Mouse (Mus musculus) midbrain, embryonic 14.5 days (tissue): Measurements from ENCODE around the gene Dnajc1. TPM values are rescaled to one million over a fixed set of nuclear protein-coding genes. Genes with fewer than 3 reads are reported as not detected.

ENCODE experiments used
- ATAC-seq: fragments of 200-750 bp; cut with Nextera tagmentation; 2 replicates; pipeline ENCODE4 v1.8.0; 2017; ENCODE audit warnings: moderate number of reproducible peaks, moderate library complexity; ENCODE audit not compliant: low FRiP score, low TSS enrichment
- DNase-seq: peaks from one replicate; pipeline ENCODE4 v3.0.0-alpha.2; 2015
- H3K27ac ChIP-seq: fragments of 300-500 bp; sonication (generic); replicated peaks from 2 replicates; pipeline ENCODE4 v1.5.1; 2014; ENCODE audit warnings: mild to moderate bottlenecking, low read depth, low read length, moderate library complexity
- H3K27me3 ChIP-seq: fragments of 300-500 bp; sonication (generic); 2 replicates; pipeline ENCODE4 v1.6.1; 2014; ENCODE audit warnings: low read length, control low read depth, mixed read lengths; ENCODE audit not compliant: control insufficient read depth, insufficient read depth
- H3K36me3 ChIP-seq: fragments of 300-500 bp; sonication (generic); 2 replicates; pipeline ENCODE4 v1.6.1; 2014; ENCODE audit warnings: low read length, control low read depth; ENCODE audit not compliant: control insufficient read depth, insufficient read depth
- H3K4me1 ChIP-seq: fragments of 300-500 bp; sonication (generic); 2 replicates; pipeline ENCODE4 v1.6.1; 2014; ENCODE audit warnings: mild to moderate bottlenecking, antibody characterized with exemption, low read length, control low read depth; ENCODE audit not compliant: control insufficient read depth, insufficient read depth
- H3K4me2 ChIP-seq: fragments of 300-500 bp; sonication (generic); 2 replicates; pipeline ENCODE4 v1.6.1; 2014; ENCODE audit warnings: mild to moderate bottlenecking, low read length, moderate library complexity
- H3K4me3 ChIP-seq: fragments of 300-500 bp; sonication (generic); replicated peaks from 2 replicates; pipeline ENCODE4 v1.5.1; 2014; ENCODE audit warnings: low read depth, low read length
- H3K9ac ChIP-seq: fragments of 300-500 bp; sonication (generic); replicated peaks from 2 replicates; pipeline ENCODE4 v1.6.1; 2014; ENCODE audit warnings: mild to moderate bottlenecking, low read length, moderate library complexity
- H3K9me3 ChIP-seq: fragments of 300-500 bp; sonication (generic); 2 replicates; pipeline ENCODE4 v1.6.1; 2016; ENCODE audit warnings: low read length, control low read depth, mixed read lengths; ENCODE audit not compliant: control insufficient read depth
- WGBS: fragments of 180-500 bp; shearing (Covaris S2); extraction: QIAGEN DNeasy Blood & Tissue Kit; methylation state at CpG from one replicate; pipeline ENCODE4 v1.1.7; 2014; 5-methylcytosine and 5-hydroxymethylcytosine counted together
- polyA plus RNA-seq: library from polyadenylated mRNA; unstranded; fragments of >200 nt; fragmentation: Nextera tagmentation; extraction: Ambion mirVana; gene quantifications from 2 replicates; pipeline ENCODE4 v1.2.1, GENCODE M21; 2014

Gene Dnajc1
- polyA plus RNA-seq, 1 experiment from 2014 or later = 22.2 TPM

DNA sequence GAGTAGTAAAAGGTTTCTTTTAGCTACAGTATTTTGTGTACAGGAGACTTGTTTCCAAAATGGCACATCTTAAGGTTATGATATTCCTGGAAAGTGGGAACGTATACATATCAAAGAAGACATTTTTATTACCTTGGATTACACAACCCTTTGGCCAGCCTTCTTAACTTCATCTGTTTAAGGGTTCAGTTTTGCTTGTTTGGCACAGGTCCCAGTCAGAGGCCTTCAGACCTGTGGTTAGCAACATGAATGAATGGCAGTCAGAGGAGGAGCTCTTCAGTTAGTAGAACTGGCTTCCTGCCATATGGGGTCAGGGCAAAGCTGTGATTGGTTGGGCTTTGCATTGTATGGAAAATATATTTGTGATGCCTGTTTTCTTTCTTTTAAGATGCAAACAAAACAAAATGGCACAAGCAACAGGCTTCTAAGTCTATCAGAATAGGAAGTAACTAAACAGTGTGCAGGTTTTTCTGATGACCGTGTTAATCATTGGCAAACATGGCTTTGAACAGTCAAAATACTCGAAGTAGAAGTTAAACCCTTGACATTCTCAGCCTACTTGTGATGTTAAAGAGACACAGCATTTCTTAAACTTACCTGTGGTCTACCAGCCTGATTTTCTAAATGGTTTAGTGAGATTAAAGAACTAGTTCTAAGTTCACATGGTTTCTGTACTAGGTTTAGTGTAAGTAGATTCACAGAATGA is 196.8 kb downstream of the Dnajc1 start:
- H3K4me1 ChIP-seq = no peaks in the 10 kb centered on the region
- H3K4me2 ChIP-seq = no peak overlapping the region
- no peak overlapping the region for H3K4me3 ChIP-seq
- H3K27ac ChIP-seq = no peak overlapping the region
- peaks cover 12% of the 10 kb centered on the region; the same call in 1 of the 2 replicates for H3K36me3 ChIP-seq
- 88% methylated on average over 3 of the region's 3 CpGs for WGBS
- no peaks in the 10 kb centered on the region for H3K9me3 ChIP-seq
- ATAC-seq (no peak), DNase-seq (peak; percentile 50)
- no peak overlapping the region for H3K9ac ChIP-seq
- no peaks in the 10 kb centered on the region for H3K27me3 ChIP-seq

DNA sequence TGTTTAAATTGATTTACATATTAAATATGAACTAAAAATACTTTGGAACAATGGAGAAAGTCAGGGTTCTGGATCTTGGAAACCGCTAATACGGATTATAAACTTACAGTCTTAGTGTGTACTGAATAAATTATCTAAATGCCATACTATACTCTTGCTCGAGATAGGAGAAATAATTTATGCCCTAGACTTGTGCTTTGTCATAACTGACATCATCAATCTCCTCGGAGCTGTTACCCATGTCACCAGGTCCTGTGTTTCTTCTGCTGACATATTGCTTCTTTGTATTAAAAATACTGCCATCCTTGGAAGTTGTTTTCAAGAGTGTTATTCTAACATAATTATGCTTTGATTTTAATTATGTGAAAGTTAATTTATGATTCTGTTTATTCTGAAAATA is 197.3 kb downstream of the Dnajc1 start:
- no peak overlapping the region for H3K27ac ChIP-seq
- 85% methylated on average over 4 of the region's 4 CpGs for WGBS
- ATAC-seq (no peak), DNase-seq (no peak)
- H3K27me3 ChIP-seq = no peaks in the 10 kb centered on the region
- H3K9me3 ChIP-seq = no peaks in the 10 kb centered on the region
- peaks cover 12% of the 10 kb centered on the region; the same call in 1 of the 2 replicates for H3K36me3 ChIP-seq
- H3K4me1 ChIP-seq = no peaks in the 10 kb centered on the region
- no peak overlapping the region for H3K4me2 ChIP-seq
- H3K4me3 ChIP-seq = no peak overlapping the region
- no peak overlapping the region for H3K9ac ChIP-seq

DNA sequence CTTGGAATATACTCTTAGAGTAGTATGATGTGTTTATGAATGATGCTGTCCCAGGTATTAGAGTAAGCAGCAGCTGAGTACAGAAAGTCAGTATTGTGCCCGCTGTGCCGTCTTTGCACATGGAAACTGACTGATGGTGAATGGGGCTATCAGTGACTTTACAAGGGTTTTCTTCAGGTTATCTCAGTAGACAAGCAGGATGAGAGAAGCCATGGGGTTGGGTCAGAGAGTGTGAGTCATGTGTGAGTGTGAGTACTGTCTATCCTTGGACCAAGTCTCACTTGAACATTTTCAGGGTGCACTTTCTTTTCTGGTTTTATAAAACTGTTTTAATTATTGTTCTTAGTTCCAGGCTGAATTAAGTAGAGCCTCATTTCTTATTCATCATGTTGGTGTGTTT is 204.3 kb downstream of the Dnajc1 start:
- no peak for ATAC-seq

DNA sequence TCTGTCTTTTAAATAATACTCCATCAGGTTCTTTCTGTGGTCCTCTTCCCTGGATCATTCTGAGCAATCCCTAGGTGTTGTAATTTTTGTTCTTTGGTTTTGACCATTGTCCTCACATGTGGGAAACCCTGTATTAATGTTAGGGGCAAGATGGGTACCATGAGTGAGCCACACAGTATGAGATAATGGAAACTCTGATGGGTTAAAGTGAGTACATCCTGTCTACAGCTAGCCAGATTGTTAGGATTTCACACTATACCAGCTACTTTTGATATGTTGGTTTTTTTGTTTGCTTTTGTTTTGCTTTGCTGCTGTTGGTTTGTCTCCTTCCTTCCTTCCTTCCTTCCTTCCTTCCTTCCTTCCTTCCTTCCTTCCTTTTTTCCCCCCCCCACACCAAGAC is 209.6 kb downstream of the Dnajc1 start:
- Histone ChIP-seq H3K4me1 (no peaks in the 10 kb centered on the region), H3K9ac (no peak overlapping the region), H3K9me3 (no peaks in the 10 kb centered on the region), H3K27ac (no peak overlapping the region), H3K4me3 (no peak overlapping the region), H3K27me3 (no peaks in the 10 kb centered on the region), H3K36me3 (peaks cover 21% of the 10 kb centered on the region), H3K4me2 (no peak overlapping the region)
- DNase-seq (no peak), ATAC-seq (no peak)

More for the DNA sequence above, 204.3 kb downstream of the Dnajc1 start:
- Histone ChIP-seq H3K36me3 (peaks cover 32% of the 10 kb centered on the region), H3K9ac (no peak overlapping the region), H3K4me1 (no peaks in the 10 kb centered on the region), H3K27me3 (no peaks in the 10 kb centered on the region), H3K4me2 (no peak overlapping the region), H3K9me3 (no peaks in the 10 kb centered on the region), H3K4me3 (no peak overlapping the region), H3K27ac (no peak overlapping the region)
- WGBS = 97% methylated on average over 2 of the region's 2 CpGs
- no peak for DNase-seq

DNA sequence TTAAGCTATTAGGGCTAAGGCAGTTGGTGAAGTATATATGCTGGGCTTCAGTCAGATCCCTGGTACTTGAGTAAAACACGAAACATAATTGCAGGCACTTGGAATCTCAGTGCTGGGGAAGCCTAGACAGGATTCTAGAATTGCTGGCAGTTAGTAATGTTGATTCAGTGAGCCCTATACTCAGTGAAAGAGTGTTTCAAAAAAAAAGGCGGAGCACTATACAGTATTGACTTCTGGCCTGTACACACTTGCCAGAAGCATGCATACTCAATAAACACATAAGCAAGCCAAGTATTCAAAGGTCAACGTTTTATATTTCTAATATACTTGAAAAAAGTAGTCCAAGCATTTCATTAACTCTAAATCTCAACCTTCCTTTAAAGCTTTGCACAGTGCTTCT is 211.0 kb downstream of the Dnajc1 start:
- no peaks in the 10 kb centered on the region for H3K27me3 ChIP-seq
- no peaks in the 10 kb centered on the region for H3K9me3 ChIP-seq
- no peak overlapping the region for H3K27ac ChIP-seq
- WGBS = 95% methylated on average over 3 of the region's 3 CpGs
- ATAC-seq = no peak
- peaks cover 16% of the 10 kb centered on the region; the same call in 1 of the 2 replicates for H3K36me3 ChIP-seq
- no peak for DNase-seq
- H3K4me2 ChIP-seq = no peak overlapping the region
- no peak overlapping the region for H3K9ac ChIP-seq
- no peaks in the 10 kb centered on the region for H3K4me1 ChIP-seq
- H3K4me3 ChIP-seq = no peak overlapping the region

DNA sequence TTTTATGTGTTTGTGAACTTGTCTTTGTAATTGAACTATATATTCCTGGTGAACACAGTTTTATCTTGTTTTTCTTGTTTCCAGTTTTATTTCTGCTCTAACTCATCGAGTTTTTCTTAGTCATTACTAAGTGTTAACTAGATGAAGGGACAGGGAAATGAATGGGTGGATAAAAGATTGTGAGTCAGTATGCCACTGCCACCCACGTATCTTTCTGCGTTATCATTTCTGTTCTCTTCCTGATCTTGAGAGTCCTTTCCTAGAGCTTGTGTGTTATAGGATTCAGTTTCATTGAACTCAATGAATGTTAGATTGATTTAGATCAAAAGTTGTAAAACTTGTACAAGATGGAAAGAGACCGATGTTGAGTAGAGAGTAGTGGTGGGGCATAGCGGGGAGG is 212.3 kb downstream of the Dnajc1 start:
- H3K27me3 ChIP-seq = no peaks in the 10 kb centered on the region
- no peak overlapping the region for H3K4me2 ChIP-seq
- H3K36me3 ChIP-seq = peaks cover 16% of the 10 kb centered on the region; the same call in 1 of the 2 replicates
- H3K4me3 ChIP-seq = no peak overlapping the region
- no peaks in the 10 kb centered on the region for H3K9me3 ChIP-seq
- no peaks in the 10 kb centered on the region for H3K4me1 ChIP-seq
- H3K9ac ChIP-seq = no peak overlapping the region
- 98% methylated on average over 5 of the region's 5 CpGs for WGBS
- ATAC-seq = no peak
- no peak for DNase-seq
- no peak overlapping the region for H3K27ac ChIP-seq

DNA sequence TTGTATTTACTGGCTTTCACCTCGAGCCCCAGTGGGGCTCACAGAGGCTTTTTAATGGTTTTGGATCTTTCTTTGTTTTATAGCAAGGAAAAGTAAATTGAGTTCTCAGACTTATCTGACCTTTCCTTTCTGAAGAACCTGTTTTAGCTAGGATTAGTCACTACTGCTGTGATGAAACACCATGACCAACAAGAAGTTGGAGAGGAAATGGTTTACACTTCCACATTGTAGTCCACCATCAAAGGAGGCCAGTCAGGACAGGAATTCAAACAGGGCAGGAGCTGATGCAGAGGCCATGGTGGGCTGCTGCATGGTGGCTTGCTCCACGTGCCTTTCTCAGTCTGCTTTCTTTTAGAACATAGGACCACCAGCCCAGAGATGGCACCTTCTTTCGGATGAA is 216.4 kb downstream of the Dnajc1 start:
- no peaks in the 10 kb centered on the region for H3K9me3 ChIP-seq
- DNase-seq = no peak
- no peak overlapping the region for H3K4me2 ChIP-seq
- WGBS = 96% methylated on average over 3 of the region's 3 CpGs
- H3K27me3 ChIP-seq = no peaks in the 10 kb centered on the region
- H3K4me1 ChIP-seq = no peaks in the 10 kb centered on the region
- no peak overlapping the region for H3K27ac ChIP-seq
- no peak overlapping the region for H3K4me3 ChIP-seq
- peaks cover 18% of the 10 kb centered on the region; the same call in 1 of the 2 replicates for H3K36me3 ChIP-seq
- H3K9ac ChIP-seq = no peak overlapping the region
- ATAC-seq = no peak

DNA sequence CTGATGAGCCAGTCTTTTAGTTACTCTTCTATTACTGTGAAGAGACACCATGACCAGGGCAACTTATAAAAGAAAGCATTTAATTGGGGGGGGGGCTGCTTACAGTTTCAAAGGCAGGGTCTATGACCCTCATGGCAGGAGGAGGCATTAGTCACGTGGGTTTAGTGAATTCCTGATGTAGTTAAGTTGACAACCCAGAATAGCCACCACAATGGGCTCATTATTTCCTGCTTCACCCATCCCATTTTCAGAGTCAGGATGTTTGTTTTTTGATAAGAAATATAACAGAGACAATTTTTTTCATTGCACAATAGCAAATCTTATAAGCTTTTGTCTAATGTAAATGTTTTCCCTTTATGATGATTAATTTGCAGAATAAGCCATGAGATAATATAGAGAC is 217.4 kb downstream of the Dnajc1 start:
- H3K36me3 ChIP-seq = peaks cover 18% of the 10 kb centered on the region; the same call in 1 of the 2 replicates
- DNase-seq = no peak
- no peaks in the 10 kb centered on the region for H3K27me3 ChIP-seq
- H3K4me1 ChIP-seq = no peaks in the 10 kb centered on the region
- H3K9ac ChIP-seq = no peak overlapping the region
- no peaks in the 10 kb centered on the region for H3K9me3 ChIP-seq
- 50% methylated on average over 1 of the region's 1 CpGs for WGBS
- no peak overlapping the region for H3K4me2 ChIP-seq
- H3K27ac ChIP-seq = no peak overlapping the region
- H3K4me3 ChIP-seq = no peak overlapping the region
- no peak for ATAC-seq

DNA sequence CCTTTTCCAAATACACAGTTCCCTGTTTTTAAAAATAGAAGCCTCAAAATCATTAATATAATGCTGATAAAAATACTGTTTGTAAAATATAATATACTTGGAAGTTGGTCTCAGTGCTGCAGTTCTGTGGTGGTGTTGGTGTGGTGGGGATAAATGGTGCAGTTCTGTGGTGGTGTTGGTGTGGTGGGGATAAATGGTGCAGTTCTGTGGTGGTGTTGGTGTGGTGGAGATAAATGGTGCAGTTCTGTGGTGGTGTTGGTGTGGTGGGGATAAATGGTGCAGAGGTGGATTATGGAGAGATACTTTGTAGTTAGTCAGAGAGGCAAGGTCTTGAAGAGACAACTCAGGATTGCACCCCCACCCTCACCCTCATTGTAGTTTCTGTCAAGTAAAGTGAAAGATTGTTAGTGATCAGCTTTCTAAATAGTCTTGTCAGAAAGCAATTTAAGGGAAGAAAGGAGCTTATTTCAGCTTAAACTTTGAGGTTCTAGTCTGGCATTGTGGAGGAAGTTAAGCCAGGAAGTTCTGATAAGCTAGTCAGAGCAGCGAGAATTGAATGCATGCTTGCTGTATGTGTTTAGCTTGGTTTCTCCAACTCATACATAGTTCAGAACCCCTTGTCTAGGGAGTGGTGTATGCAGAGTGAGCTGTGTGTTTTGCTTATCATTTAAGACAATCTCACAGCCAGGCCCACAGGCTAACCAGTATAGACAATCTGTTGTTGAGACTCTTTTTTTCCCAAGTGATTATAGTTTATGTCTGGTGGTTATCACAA is 223.3 kb downstream of the Dnajc1 start:
- 53% methylated on average over 1 of the region's 1 CpGs for WGBS
- Histone ChIP-seq H3K27ac (no peak overlapping the region), H3K9me3 (no peaks in the 10 kb centered on the region), H3K4me1 (no peaks in the 10 kb centered on the region), H3K9ac (no peak overlapping the region), H3K27me3 (no peaks in the 10 kb centered on the region), H3K4me3 (no peak overlapping the region), H3K4me2 (no peak overlapping the region), H3K36me3 (peaks cover 11% of the 10 kb centered on the region; the same call in 1 of the 2 replicates)
- no peak for ATAC-seq
- DNase-seq = no peak
